ENCODE assay signal across 19 mouse cellular contexts in the genomic region with DNA sequence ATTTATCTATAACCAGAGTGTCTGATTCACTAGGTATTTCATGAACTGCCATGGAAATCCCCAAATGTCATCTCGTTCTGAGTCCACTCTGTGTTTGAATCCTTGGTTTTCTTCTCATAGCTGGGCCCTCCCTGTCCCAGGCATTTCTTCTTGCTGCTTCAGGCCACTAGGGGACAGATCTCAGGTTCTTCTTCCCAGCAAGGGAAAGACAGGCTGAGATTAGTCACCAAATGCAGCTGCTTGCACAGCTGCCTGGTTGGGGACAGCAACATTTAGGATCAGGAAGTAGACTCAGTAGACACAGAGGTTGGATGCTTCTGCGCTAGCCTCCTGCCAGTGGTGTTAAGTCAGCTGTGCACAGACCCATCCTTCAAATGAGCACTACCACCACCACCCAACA.
DNase-seq lines count a peak whose midpoint lies in the region; ATAC-seq and TF ChIP-seq lines count a peak whose summit lies in the region.
"Had no signal": no experiment of that assay in that cellular context is flagged by ENCODE, and none has a peak within 500 bp of the region (broad histone marks: within the 10 kb centered on the region; RNA-seq: fewer than 3 reads in every experiment).

No protein-coding gene starts in this region.

- no peak overlapping the region for H3K27ac ChIP-seq in intestine, postnatal 0 days (ENCODE audit: low read depth, low read length)
- H3K27ac ChIP-seq in intestine, embryonic 15.5 days: no peak overlapping the region
- H3K27ac ChIP-seq in midbrain, postnatal 0 days (ENCODE audit: low read depth, low read length): no peak overlapping the region
- H3K27ac ChIP-seq in midbrain, embryonic 10.5 days (replicated peaks): no peak overlapping the region
- no peak overlapping the region for H3K27ac ChIP-seq in stomach, postnatal 0 days (replicated peaks)
- H3K27ac ChIP-seq: forebrain, embryonic 12.5 days; heart, embryonic 13.5 days; hindbrain, embryonic 14.5 days; kidney, postnatal 0 days; limb, embryonic 10.5 days; lung, embryonic 15.5 days; midbrain, embryonic 15.5 days had no signal

- no peak overlapping the region for H3K4me3 ChIP-seq in intestine, postnatal 0 days (ENCODE audit: low read depth, low read length)
- H3K4me3 ChIP-seq in intestine, embryonic 15.5 days (replicated peaks): no peak overlapping the region
- no peak overlapping the region for H3K4me3 ChIP-seq in midbrain, postnatal 0 days (ENCODE audit: low read depth, low read length)
- no peak overlapping the region for H3K4me3 ChIP-seq in midbrain, embryonic 10.5 days
- no peak overlapping the region for H3K4me3 ChIP-seq in stomach, postnatal 0 days (ENCODE audit: low read depth, low read length)
- H3K4me3 ChIP-seq: forebrain, embryonic 12.5 days; heart, embryonic 13.5 days; limb, embryonic 10.5 days; lung, embryonic 15.5 days; midbrain, embryonic 15.5 days had no signal

- H3K9me3 ChIP-seq in intestine, postnatal 0 days (ENCODE audit: control insufficient read depth): no peaks in the 10 kb centered on the region
- no peaks in the 10 kb centered on the region for H3K9me3 ChIP-seq in intestine, embryonic 15.5 days
- no peaks in the 10 kb centered on the region for H3K9me3 ChIP-seq in midbrain, postnatal 0 days (ENCODE audit: low read length)
- H3K9me3 ChIP-seq in midbrain, embryonic 10.5 days (replicated peaks): no peaks in the 10 kb centered on the region
- no peaks in the 10 kb centered on the region for H3K9me3 ChIP-seq in stomach, postnatal 0 days (ENCODE audit: control insufficient read depth, low read length)
- H3K9me3 ChIP-seq: forebrain, embryonic 12.5 days; heart, embryonic 13.5 days; limb, embryonic 10.5 days; lung, embryonic 15.5 days; midbrain, embryonic 15.5 days had no signal

- TF ChIP-seq EP300 in stomach, postnatal 0 days (optimal IDR thresholded peaks at IDR 0.05): no peak

- TF ChIP-seq CTCF in intestine, postnatal 0 days (IDR thresholded peaks at IDR 0.05; ENCODE audit: low read depth): peak; percentile 32; the same call in 1 of the 2 replicates
- peak; percentile 45 for TF ChIP-seq CTCF in midbrain, postnatal 0 days (IDR thresholded peaks at IDR 0.05)
- peak; percentile 37 for TF ChIP-seq CTCF in stomach, postnatal 0 days (IDR thresholded peaks at IDR 0.05; ENCODE audit: low read depth)

- no peaks in the 10 kb centered on the region for H3K4me1 ChIP-seq in intestine, postnatal 0 days (replicated peaks; ENCODE audit: control insufficient read depth, insufficient read depth, low read length)
- no peaks in the 10 kb centered on the region for H3K4me1 ChIP-seq in intestine, embryonic 15.5 days (replicated peaks)
- H3K4me1 ChIP-seq in midbrain, postnatal 0 days (ENCODE audit: insufficient read depth, low read length): 0 out of 2 replicates have a peak, but pooled peaks cover 3% of the 10 kb centered on the region
- H3K4me1 ChIP-seq in midbrain, embryonic 10.5 days: peaks cover 7% of the 10 kb centered on the region
- H3K4me1 ChIP-seq in stomach, postnatal 0 days (replicated peaks; ENCODE audit: control insufficient read depth, insufficient read depth): no peaks in the 10 kb centered on the region

- no peak overlapping the region for H3K9ac ChIP-seq in intestine, postnatal 0 days (ENCODE audit: low read depth, low read length)
- H3K9ac ChIP-seq in intestine, embryonic 15.5 days: no peak overlapping the region
- no peak overlapping the region for H3K9ac ChIP-seq in midbrain, postnatal 0 days (replicated peaks; ENCODE audit: low read length, poor library complexity, severe bottlenecking)
- no peak overlapping the region for H3K9ac ChIP-seq in stomach, postnatal 0 days (ENCODE audit: low read length)
- H3K9ac ChIP-seq: forebrain, embryonic 12.5 days; heart, embryonic 13.5 days; hindbrain, embryonic 14.5 days; lung, embryonic 15.5 days; midbrain, embryonic 15.5 days had no signal

- WGBS in intestine, postnatal 0 days: 82% methylated on average over 2 of the region's 2 CpGs
- 76% methylated on average over 2 of the region's 2 CpGs for WGBS in intestine, embryonic 15.5 days
- 85% methylated on average over 2 of the region's 2 CpGs for WGBS in midbrain, postnatal 0 days
- WGBS in midbrain, embryonic 10.5 days: 79% methylated on average over 2 of the region's 2 CpGs
- 73% methylated on average over 2 of the region's 2 CpGs for WGBS in stomach, postnatal 0 days

- no peak for DNase-seq in midbrain, postnatal 0 days (ENCODE audit: low spot score)
- no peak for DNase-seq in midbrain, embryonic 10.5 days (ENCODE audit: low spot score)
- peak; percentile 6 for DNase-seq in adipocyte (ENCODE audit: low spot score)
- no peak for DNase-seq in stomach, postnatal 0 days (ENCODE audit: low spot score)
- DNase-seq in layer of hippocampus, postnatal 25 days (ENCODE audit: extremely low spot score in 1 of 2, low spot score in 1 of 2): no peak
- DNase-seq: cerebellum, adult 2 months; heart, postnatal 36 days; kidney, adult 11 months; thymus, postnatal 36 days had no signal

- no peak for ATAC-seq in intestine, postnatal 0 days
- no peak for ATAC-seq in intestine, embryonic 15.5 days
- no peak for ATAC-seq in midbrain, postnatal 0 days (ENCODE audit: low FRiP score)
- no peak for ATAC-seq in stomach, postnatal 0 days (ENCODE audit: low FRiP score, low TSS enrichment)
- ATAC-seq: midbrain, embryonic 15.5 days had no signal

- H3K36me3 ChIP-seq in intestine, postnatal 0 days (ENCODE audit: control insufficient read depth, insufficient read depth): no peaks in the 10 kb centered on the region
- no peaks in the 10 kb centered on the region for H3K36me3 ChIP-seq in intestine, embryonic 15.5 days
- no peaks in the 10 kb centered on the region for H3K36me3 ChIP-seq in midbrain, postnatal 0 days (ENCODE audit: insufficient read depth, low read length)
- H3K36me3 ChIP-seq in midbrain, embryonic 10.5 days: no peaks in the 10 kb centered on the region
- no peaks in the 10 kb centered on the region for H3K36me3 ChIP-seq in stomach, postnatal 0 days (ENCODE audit: control insufficient read depth, insufficient read depth, low read length)
- H3K36me3 ChIP-seq: forebrain, embryonic 12.5 days; G1E; heart, embryonic 13.5 days; limb, embryonic 10.5 days; lung, embryonic 15.5 days; midbrain, embryonic 15.5 days had no signal

- H3K27me3 ChIP-seq in intestine, postnatal 0 days (replicated peaks; ENCODE audit: control insufficient read depth, insufficient read depth, low read length): no peaks in the 10 kb centered on the region
- H3K27me3 ChIP-seq in intestine, embryonic 15.5 days (replicated peaks): no peaks in the 10 kb centered on the region
- no peaks in the 10 kb centered on the region for H3K27me3 ChIP-seq in midbrain, postnatal 0 days (ENCODE audit: insufficient read depth, low read length)
- no peaks in the 10 kb centered on the region for H3K27me3 ChIP-seq in midbrain, embryonic 10.5 days (ENCODE audit: low read depth, poor library complexity, severe bottlenecking)
- no peaks in the 10 kb centered on the region for H3K27me3 ChIP-seq in stomach, postnatal 0 days (ENCODE audit: control insufficient read depth, insufficient read depth, low read length)
- H3K27me3 ChIP-seq: forebrain, embryonic 12.5 days; heart, embryonic 13.5 days; lung, embryonic 15.5 days; midbrain, embryonic 15.5 days had no signal

- H3K4me2 ChIP-seq in intestine, postnatal 0 days (replicated peaks; ENCODE audit: low read depth): no peak overlapping the region
- H3K4me2 ChIP-seq in intestine, embryonic 15.5 days (replicated peaks): no peak overlapping the region
- H3K4me2 ChIP-seq in midbrain, postnatal 0 days (ENCODE audit: low read depth, low read length, poor library complexity, severe bottlenecking): no peak overlapping the region
- H3K4me2 ChIP-seq in stomach, postnatal 0 days (replicated peaks; ENCODE audit: low read depth): no peak overlapping the region
- H3K4me2 ChIP-seq: forebrain, embryonic 12.5 days; heart, embryonic 13.5 days; hindbrain, embryonic 14.5 days; lung, embryonic 15.5 days; midbrain, embryonic 15.5 days had no signal
